Mouse (Mus musculus): ENCODE results near the gene Pdrg1.

GRCm38 (mm10) chr2:153021163-153021562 is 5.9 kb upstream of the Pdrg1 start:
- TF ChIP-seq CTCF (IDR thresholded peaks at IDR 0.05; ENCODE audit: low read depth, low read length) (no peak), POLR2A (IDR thresholded peaks at IDR 0.05; ENCODE audit: extremely low read depth, insufficient read depth, low read length) (no peak)

All from liver, adult 2 months (tissue).